Mouse (Mus musculus): ENCODE measurements at regions not wholly inside any gene's neighbourhood (a gene's known extent, or its start where the extent isn't known, plus 50 kb on each side); places are given as distances from the start of the nearest gene placed in this dataset.
"Not testable (repeated sequence)": the region's sequence is repeated elsewhere in the genome, so short reads cannot be mapped to it uniquely, and the experiment has no call there.

- in situ Hi-C loops (cut with MboI; ENCODE audit: low pct_ligation_motif_present, low pct_unique_long_range_greater_than_20kb, low sequenced_read_pairs) (no loop called here), dilution Hi-C loops (cut with MboI; ENCODE audit: extremely low pct_ligation_motif_present, extremely low pct_unique_long_range_greater_than_20kb, low sequenced_read_pairs) (no loop called here)
- no peaks in the 10 kb centered on the region for H3K9me3 ChIP-seq (replicated peaks; ENCODE audit: low read length)
- no peak overlapping the region for H3K9ac ChIP-seq (ENCODE audit: insufficient read depth, low read depth)
- H3K36me3 ChIP-seq (replicated peaks in 1 of 2; ENCODE audit: control insufficient read depth in 1 of 2, insufficient read depth in 1 of 2, low read length in 1 of 2) = no peaks in the 10 kb centered on the region
- H3K4me1 ChIP-seq (ENCODE audit: control insufficient read depth in 1 of 2, insufficient read depth in 2 of 2) = no peaks in the 10 kb centered on the region
- H3K79me2 ChIP-seq (replicated peaks; ENCODE audit: control insufficient read depth, extremely low read depth, insufficient read depth, poor library complexity, severe bottlenecking) = no peaks in the 10 kb centered on the region
- no peak overlapping the region for H3K4me3 ChIP-seq (replicated peaks in 1 of 3; ENCODE audit: low read depth in 2 of 3, low read length in 2 of 3, poor library complexity in 1 of 3)
- H3K27ac ChIP-seq (ENCODE audit: insufficient read depth, low read depth) = no peak overlapping the region
- TF ChIP-seq KAT2A (IDR thresholded peaks at IDR 0.05; ENCODE audit: insufficient replicate concordance, low read length) (no peak), MXI1 (IDR thresholded peaks at IDR 0.05; ENCODE audit: low read depth, low read length) (no peak), ZKSCAN1 (IDR thresholded peaks at IDR 0.05; ENCODE audit: borderline replicate concordance, low read depth, low read length) (no peak), JUN (IDR thresholded peaks at IDR 0.05; ENCODE audit: insufficient read depth, low read depth, low read length) (no peak), ZNF384 (IDR thresholded peaks at IDR 0.05; ENCODE audit: low read depth, low read length) (no peak), SIN3A (IDR thresholded peaks at IDR 0.05; ENCODE audit: low read length) (no peak), RCOR1 (conservative IDR thresholded peaks at IDR 0.05; ENCODE audit: low read depth, low read length) (no peak), MAFK (IDR thresholded peaks at IDR 0.05; ENCODE audit: insufficient replicate concordance, low read length) (no peak), TCF12 (IDR thresholded peaks at IDR 0.05; ENCODE audit: low read depth, low read length) (no peak), NELFE (IDR thresholded peaks at IDR 0.05; ENCODE audit: low read depth, low read length) (no peak), ELF1 (IDR thresholded peaks at IDR 0.05; ENCODE audit: low read depth, low read length) (no peak), MYC (IDR thresholded peaks at IDR 0.05; ENCODE audit: low read depth, low read length) (no peak), CHD2 (IDR thresholded peaks at IDR 0.05; ENCODE audit: low read length) (no peak), MAZ (IDR thresholded peaks at IDR 0.05; ENCODE audit: low read depth, low read length) (no peak), POLR2A (IDR thresholded peaks at IDR 0.05; ENCODE audit: low read depth, low read length) (no peak), UBTF (IDR thresholded peaks at IDR 0.05; ENCODE audit: low read depth, low read length) (no peak), TBP (conservative IDR thresholded peaks at IDR 0.05; ENCODE audit: low read depth, low read length) (no peak)
- H3K27me3 ChIP-seq (replicated peaks) = no peaks in the 10 kb centered on the region
- no peak for DNase-seq (ENCODE audit: extremely low read depth)
- no peak overlapping the region for H3K4me2 ChIP-seq (ENCODE audit: insufficient read depth, low read depth, poor library complexity, severe bottlenecking)
Observed at GRCm38 (mm10) chr13:45173139-45173538, 94.6 kb downstream of the Gm9817 start.

DNA sequence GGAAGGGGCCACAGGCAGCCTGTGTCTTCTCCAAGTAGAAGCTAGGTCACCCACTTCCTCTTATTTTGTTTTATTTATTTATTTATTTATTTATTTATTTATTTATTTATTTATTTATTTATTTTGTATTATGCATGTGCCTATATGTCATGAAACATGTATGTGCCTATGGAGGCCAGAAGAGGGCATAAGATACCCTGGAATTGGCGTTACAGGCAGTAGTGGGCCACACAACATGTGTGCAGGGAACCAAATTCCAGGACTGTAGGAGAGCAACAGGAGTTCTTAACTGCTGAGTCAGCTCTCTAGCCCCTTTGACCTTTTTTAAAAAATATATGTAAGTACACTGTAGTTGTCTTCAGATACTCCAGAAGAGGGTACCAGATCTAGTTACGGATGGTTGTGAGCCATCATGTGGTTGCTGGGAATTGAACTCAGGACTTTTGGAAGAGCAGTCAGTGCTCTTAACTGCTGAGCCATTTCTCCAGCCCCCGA lies 97.3 kb downstream of the Gm9817 start:
- H3K4me1 ChIP-seq (ENCODE audit: control insufficient read depth in 1 of 2, insufficient read depth in 2 of 2); H3K27ac ChIP-seq (ENCODE audit: insufficient read depth, low read depth); DNase-seq (ENCODE audit: extremely low read depth); dilution Hi-C loops (cut with MboI; ENCODE audit: extremely low pct_ligation_motif_present, extremely low pct_unique_long_range_greater_than_20kb, low sequenced_read_pairs); H3K9ac ChIP-seq (ENCODE audit: insufficient read depth, low read depth); H3K4me3 ChIP-seq (replicated peaks in 1 of 3; ENCODE audit: low read depth in 2 of 3, low read length in 2 of 3, poor library complexity in 1 of 3); H3K4me2 ChIP-seq (ENCODE audit: insufficient read depth, low read depth, poor library complexity, severe bottlenecking); H3K9me3 ChIP-seq (replicated peaks; ENCODE audit: low read length); H3K79me2 ChIP-seq (replicated peaks; ENCODE audit: control insufficient read depth, extremely low read depth, insufficient read depth, poor library complexity, severe bottlenecking); H3K27me3 ChIP-seq (replicated peaks); in situ Hi-C loops (cut with MboI; ENCODE audit: low pct_ligation_motif_present, low pct_unique_long_range_greater_than_20kb, low sequenced_read_pairs); H3K36me3 ChIP-seq (replicated peaks in 1 of 2; ENCODE audit: control insufficient read depth in 1 of 2, insufficient read depth in 1 of 2, low read length in 1 of 2): not testable (repeated sequence)
- TF ChIP-seq MAFK (IDR thresholded peaks at IDR 0.05; ENCODE audit: insufficient replicate concordance, low read length) = peak; percentile 77

Data from CH12.LX (cell line).